Mouse (Mus musculus): ENCODE measurements around the gene Vwa5b1.
A peak's percentile ranks its signal among the peaks of the same experiment; 100 is the strongest.

Gene Vwa5b1

GRCm38 (mm10) chr4:138574800-138575606 is 60.7 kb downstream of the Vwa5b1 start:
- no peak for DNase-seq

GRCm38 (mm10) chr4:138569928-138570327 is 65.8 kb downstream of the Vwa5b1 start:
- no peak for DNase-seq

GRCm38 (mm10) chr4:138568275-138568674 is 67.4 kb downstream of the Vwa5b1 start:
- no peak for DNase-seq

- DNase-seq = peak; percentile 82
Observed at GRCm38 (mm10) chr4:138561986-138562385, 73.7 kb downstream of the Vwa5b1 start.

- DNase-seq = no peak
Observed at GRCm38 (mm10) chr4:138555531-138555930, 80.2 kb downstream of the Vwa5b1 start.

- DNase-seq = no peak
Observed at GRCm38 (mm10) chr4:138554934-138555333, 80.8 kb downstream of the Vwa5b1 start.

GRCm38 (mm10) chr4:138554302-138554701 is 81.4 kb downstream of the Vwa5b1 start:
- DNase-seq = no peak

- DNase-seq = no peak
Observed at GRCm38 (mm10) chr4:138553516-138553933, 82.2 kb downstream of the Vwa5b1 start.

GRCm38 (mm10) chr4:138553116-138553515 is 82.6 kb downstream of the Vwa5b1 start:
- DNase-seq = no peak

- DNase-seq = no peak
Observed at GRCm38 (mm10) chr4:138551601-138552000, 84.1 kb downstream of the Vwa5b1 start.

- DNase-seq = peak; percentile 17
Observed at GRCm38 (mm10) chr4:138550557-138550956, 85.1 kb downstream of the Vwa5b1 start.

GRCm38 (mm10) chr4:138548960-138549359 is 86.7 kb downstream of the Vwa5b1 start:
- no peak for DNase-seq

GRCm38 (mm10) chr4:138548124-138548561 is 87.5 kb downstream of the Vwa5b1 start:
- no peak for DNase-seq

- DNase-seq = no peak
Observed at GRCm38 (mm10) chr4:138547556-138547955, 88.1 kb downstream of the Vwa5b1 start.

GRCm38 (mm10) chr4:138547041-138547440 is 88.6 kb downstream of the Vwa5b1 start:
- DNase-seq = peak; percentile 54

- no peak for DNase-seq
Observed at GRCm38 (mm10) chr4:138546241-138546640, 89.4 kb downstream of the Vwa5b1 start.

- no peak for DNase-seq
Observed at GRCm38 (mm10) chr4:138543177-138543576, 92.5 kb downstream of the Vwa5b1 start.

GRCm38 (mm10) chr4:138538084-138538449 is 97.6 kb downstream of the Vwa5b1 start:
- no peak for DNase-seq

- peak; percentile 68 for DNase-seq
Observed at GRCm38 (mm10) chr4:138537210-138538083, 98.2 kb downstream of the Vwa5b1 start.

- no peak for DNase-seq
Observed at GRCm38 (mm10) chr4:138535610-138536009, 100.1 kb downstream of the Vwa5b1 start.

GRCm38 (mm10) chr4:138533877-138534276 is 101.8 kb downstream of the Vwa5b1 start:
- DNase-seq = no peak

- no peak for DNase-seq
Observed at GRCm38 (mm10) chr4:138531761-138532160, 103.9 kb downstream of the Vwa5b1 start.

- DNase-seq = no peak
Observed at GRCm38 (mm10) chr4:138530011-138530410, 105.7 kb downstream of the Vwa5b1 start.

- DNase-seq = no peak
Observed at GRCm38 (mm10) chr4:138525684-138526083, 110.0 kb downstream of the Vwa5b1 start.

Data from thymus, postnatal 4 days (tissue).